Mouse (Mus musculus): ENCODE measurements around the gene Ubxn11.

DNA sequence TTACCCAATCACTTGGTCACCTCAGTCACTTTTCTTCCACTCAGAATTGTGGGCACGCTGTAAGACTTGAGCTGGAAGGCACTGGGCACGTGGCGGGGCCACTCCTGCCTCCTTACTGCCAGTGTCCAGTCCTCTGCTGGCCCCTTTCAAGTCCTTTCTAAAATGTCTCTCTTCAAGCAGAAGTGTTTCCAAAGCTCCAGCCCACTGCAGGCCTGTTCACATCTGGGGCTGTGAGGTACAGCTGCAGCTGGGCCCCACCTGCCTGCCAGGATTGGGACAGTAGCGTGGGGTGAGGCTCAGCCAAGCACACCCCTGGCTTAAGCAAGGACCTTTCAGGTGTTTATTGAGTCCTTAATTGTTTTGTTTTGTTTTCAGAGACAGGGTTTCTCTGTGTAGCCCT, 11.7 kb downstream of the Ubxn11 start:
- TF ChIP-seq CTCF (IDR thresholded peaks at IDR 0.05; ENCODE audit: extremely low read depth, insufficient read depth, insufficient read length, insufficient replicate concordance) = no peak
- no peak for TF ChIP-seq POLR2A (IDR thresholded peaks at IDR 0.05; ENCODE audit: low read depth, low read length)

Measured in spleen, adult 2 months (tissue).